Mouse (Mus musculus) ES-Bruce4 (cell line): ENCODE measurements around the gene Plbd1. TPM values are rescaled to one million over a fixed set of nuclear protein-coding genes. Genes with fewer than 3 reads are reported as not detected.

Experiments
- H3K27ac ChIP-seq: 2 replicates; pipeline ENCODE4 v1.5.1; 2012; ENCODE audit warnings: low read length, inconsistent platforms; ENCODE audit not compliant: insufficient read depth
- H3K27me3 ChIP-seq: 2 replicates; pipeline ENCODE4 v1.6.1; 2012; ENCODE audit warnings: mild to moderate bottlenecking, low read length, inconsistent platforms; ENCODE audit not compliant: control insufficient read depth, poor library complexity, insufficient read depth, severe bottlenecking
- H3K36me3 ChIP-seq: 2 replicates; pipeline ENCODE4 v1.6.1; 2012; ENCODE audit warnings: inconsistent platforms, mild to moderate bottlenecking, low read length, moderate library complexity; ENCODE audit not compliant: control insufficient read depth, poor library complexity, insufficient read depth, severe bottlenecking
- H3K4me1 ChIP-seq: one replicate; pipeline ENCODE4 v1.8.1; 2011; ENCODE audit warnings: low read length; ENCODE audit not compliant: control insufficient read depth, insufficient read depth
- H3K4me3 ChIP-seq: 2 replicates; pipeline ENCODE4 v1.5.1; 2011; ENCODE audit warnings: low read depth, mild to moderate bottlenecking, low read length
- H3K9ac ChIP-seq: 2 replicates; pipeline ENCODE4 v1.6.1; 2012; ENCODE audit warnings: low read depth, mild to moderate bottlenecking, inconsistent platforms; ENCODE audit not compliant: poor library complexity, severe bottlenecking
- H3K9me3 ChIP-seq: replicated peaks from 2 replicates; pipeline ENCODE4 v1.6.1; 2012; ENCODE audit warnings: mild to moderate bottlenecking, low read length, inconsistent platforms; ENCODE audit not compliant: control insufficient read depth, poor library complexity, insufficient read depth, severe bottlenecking
- CTCF ChIP-seq: IDR thresholded peaks from one replicate; pipeline ENCODE4 v1.8.1; 2011; ENCODE audit warnings: low read depth, low read length
- EP300 ChIP-seq: IDR thresholded peaks from 2 replicates; pipeline ENCODE4 v1.6.1; 2011; ENCODE audit warnings: low read depth, low read length; ENCODE audit not compliant: insufficient read depth
- POLR2A ChIP-seq: IDR thresholded peaks from one replicate; pipeline ENCODE4 v1.8.1; 2011; ENCODE audit warnings: low read length; ENCODE audit not compliant: insufficient read depth
- polyA plus RNA-seq: library from polyadenylated mRNA; stranded (reverse); fragments of >200 nt; gene quantifications from 2 replicates; pipeline ENCODE4 v1.2.4, GENCODE M21; 2011; ENCODE audit warnings: low read depth; ENCODE audit not compliant: missing spikeins, insufficient read depth, insufficient read length

Plbd1 gene
- polyA plus RNA-seq, 1 experiment, result 1.2 TPM

DNA sequence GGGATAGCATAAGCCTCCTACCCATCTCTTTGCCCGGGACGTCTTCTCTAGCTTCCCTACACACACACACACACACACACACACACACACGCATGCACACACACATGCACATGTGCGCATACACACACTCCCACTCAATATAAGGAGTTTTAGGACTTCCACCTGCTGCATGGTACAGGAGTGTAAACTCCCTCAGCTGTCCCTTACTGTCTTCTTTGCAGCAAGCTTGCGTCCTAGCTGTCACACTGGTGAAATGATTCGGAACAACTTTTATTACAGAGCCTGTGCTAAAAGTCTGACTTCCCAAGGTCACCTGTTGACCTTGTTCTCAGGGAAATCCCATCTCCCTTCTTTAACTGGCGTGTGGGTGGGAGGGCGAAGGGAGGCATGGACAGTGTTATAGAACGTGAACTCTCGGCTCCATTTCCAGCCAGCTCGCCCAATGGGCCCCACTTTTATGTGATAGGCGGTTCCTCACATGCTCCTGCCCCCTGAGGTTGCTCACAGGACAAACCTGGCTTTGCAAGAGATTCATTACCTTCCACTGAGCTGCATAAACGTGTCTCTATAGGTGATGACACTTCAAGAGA is 29.7 kb downstream of the Plbd1 start:
- no peaks in the 10 kb centered on the region for H3K27me3 ChIP-seq
- no peaks in the 10 kb centered on the region for H3K4me1 ChIP-seq
- H3K36me3 ChIP-seq, result no peaks in the 10 kb centered on the region
- TF ChIP-seq EP300 (no peak), POLR2A (no peak), CTCF (no peak)
- H3K27ac ChIP-seq, result no peak overlapping the region
- H3K4me3 ChIP-seq, result no peak overlapping the region
- no peak overlapping the region for H3K9ac ChIP-seq
- H3K9me3 ChIP-seq, result peaks cover 5% of the 10 kb centered on the region; the same call in 1 of the 2 replicates

DNA sequence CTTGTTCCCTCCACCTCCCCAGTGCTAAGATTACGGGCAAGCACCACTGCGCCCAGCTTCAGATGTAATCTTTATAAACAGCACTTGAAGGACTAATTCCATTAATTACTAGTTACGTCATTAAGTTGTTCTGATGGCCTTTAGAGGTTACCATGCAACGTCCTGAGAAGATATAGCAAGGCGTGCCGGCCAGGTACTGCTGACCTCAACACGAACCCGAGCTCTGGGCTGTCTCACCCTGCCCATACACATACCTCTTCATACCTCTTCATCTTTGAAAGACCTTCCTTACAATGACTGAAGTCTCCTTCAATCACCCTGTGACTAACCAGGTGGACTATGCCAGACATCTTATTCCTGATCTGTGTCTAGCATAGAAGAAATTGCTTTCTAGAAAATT is 30.2 kb downstream of the Plbd1 start:
- H3K27ac ChIP-seq, result no peak overlapping the region
- peaks cover 5% of the 10 kb centered on the region; the same call in 1 of the 2 replicates for H3K9me3 ChIP-seq
- H3K36me3 ChIP-seq, result no peaks in the 10 kb centered on the region
- H3K27me3 ChIP-seq, result no peaks in the 10 kb centered on the region
- H3K4me3 ChIP-seq, result no peak overlapping the region
- no peak overlapping the region for H3K9ac ChIP-seq
- H3K4me1 ChIP-seq, result no peaks in the 10 kb centered on the region
- no peak for TF ChIP-seq POLR2A
- no peak for TF ChIP-seq EP300
- TF ChIP-seq CTCF, result no peak

DNA sequence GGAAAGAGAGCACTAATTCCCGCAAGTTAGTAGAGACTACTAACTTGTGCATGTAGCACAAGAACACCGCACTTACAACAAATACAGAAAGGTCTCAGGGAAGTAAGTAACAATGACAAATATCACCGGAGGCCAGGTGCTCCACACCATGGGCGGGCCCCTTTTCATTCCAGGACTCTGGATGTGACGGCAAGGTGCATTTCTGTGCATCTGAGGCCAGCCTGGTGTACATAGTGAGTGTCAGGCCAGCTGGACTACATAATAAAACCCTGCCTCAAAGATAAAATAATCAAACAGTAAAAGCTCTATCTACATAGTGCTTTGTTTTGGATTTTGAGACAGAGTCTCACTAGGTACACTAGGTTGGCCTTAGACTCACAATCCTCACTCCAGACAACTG is 32.1 kb downstream of the Plbd1 start:
- no peaks in the 10 kb centered on the region for H3K9me3 ChIP-seq
- H3K36me3 ChIP-seq, result no peaks in the 10 kb centered on the region
- no peak for TF ChIP-seq CTCF
- no peak for TF ChIP-seq EP300
- H3K27ac ChIP-seq, result no peak overlapping the region
- no peaks in the 10 kb centered on the region for H3K27me3 ChIP-seq
- H3K9ac ChIP-seq, result no peak overlapping the region
- H3K4me1 ChIP-seq, result peaks cover 5% of the 10 kb centered on the region
- H3K4me3 ChIP-seq, result no peak overlapping the region

DNA sequence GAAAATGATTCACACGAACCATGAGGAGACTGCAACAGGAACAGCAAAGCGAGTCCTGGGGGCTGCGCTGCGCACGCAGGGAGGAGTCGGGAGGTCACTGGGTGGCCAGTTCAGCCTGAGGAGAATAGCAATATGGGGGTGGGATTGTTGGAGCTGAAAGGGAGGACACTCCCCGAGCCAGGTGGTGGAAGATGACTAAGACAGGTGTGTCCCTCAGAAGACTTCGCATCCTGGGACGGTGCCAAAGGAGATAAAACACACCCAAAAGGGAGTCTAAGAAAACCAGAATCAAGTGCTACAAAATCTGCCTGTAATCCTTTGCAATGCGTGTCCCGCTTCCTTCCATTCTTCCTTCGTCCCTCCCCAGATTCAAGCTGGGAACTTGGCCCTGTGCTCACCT is 36.3 kb downstream of the Plbd1 start:
- no peaks in the 10 kb centered on the region for H3K9me3 ChIP-seq
- TF ChIP-seq POLR2A (no peak), EP300 (peak; percentile 60; the same call in 1 of the 2 replicates), CTCF (no peak)
- H3K27me3 ChIP-seq, result no peaks in the 10 kb centered on the region

DNA sequence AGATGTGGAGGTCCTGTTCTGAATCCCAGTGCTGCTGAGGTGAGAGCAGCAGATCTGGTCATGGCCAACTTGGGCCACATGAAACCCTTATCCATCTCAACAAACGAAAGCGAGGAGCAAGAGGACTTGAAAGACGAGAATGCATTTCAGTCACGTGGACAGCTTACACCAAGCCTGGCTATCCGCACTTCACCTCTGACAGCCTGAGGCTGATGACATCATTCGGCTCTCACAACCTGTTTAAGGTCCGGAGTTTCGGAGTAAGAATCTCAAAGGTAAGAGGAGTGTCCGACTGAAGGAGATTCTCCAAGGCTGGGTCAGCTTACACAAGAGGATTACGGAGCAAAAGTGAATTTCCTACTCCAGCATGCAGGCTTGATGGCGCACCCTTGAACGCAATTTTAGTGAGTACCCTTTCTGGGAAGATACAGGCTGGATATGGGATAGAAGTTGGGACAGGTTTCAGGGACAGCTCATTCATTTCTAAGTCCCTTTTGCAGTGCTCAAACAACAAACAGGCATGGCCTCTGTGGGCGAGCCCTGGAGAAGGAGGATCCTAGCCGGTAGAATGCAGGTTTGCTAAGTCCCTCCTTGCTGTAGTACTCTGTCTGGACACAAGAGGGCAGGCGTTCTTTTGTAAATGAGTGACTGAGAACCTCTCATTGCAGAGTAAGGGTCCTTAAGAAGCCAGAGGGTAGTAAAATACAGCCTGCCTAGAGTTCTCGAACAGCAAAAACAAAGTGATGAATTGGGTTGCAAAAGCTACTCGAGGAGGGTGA is 41.2 kb downstream of the Plbd1 start:
- Histone ChIP-seq H3K27me3 (no peaks in the 10 kb centered on the region), H3K36me3 (no peaks in the 10 kb centered on the region), H3K27ac (no peak overlapping the region), H3K4me3 (no peak overlapping the region), H3K4me1 (peaks cover 4% of the 10 kb centered on the region), H3K9ac (no peak overlapping the region), H3K9me3 (no peaks in the 10 kb centered on the region)
- TF ChIP-seq POLR2A, result no peak
- TF ChIP-seq CTCF, result peak; percentile 56

More for the DNA sequence above, 36.3 kb downstream of the Plbd1 start:
- Histone ChIP-seq H3K9ac (no peak overlapping the region), H3K36me3 (no peaks in the 10 kb centered on the region), H3K4me1 (peaks cover 5% of the 10 kb centered on the region), H3K27ac (no peak overlapping the region), H3K4me3 (no peak overlapping the region)

DNA sequence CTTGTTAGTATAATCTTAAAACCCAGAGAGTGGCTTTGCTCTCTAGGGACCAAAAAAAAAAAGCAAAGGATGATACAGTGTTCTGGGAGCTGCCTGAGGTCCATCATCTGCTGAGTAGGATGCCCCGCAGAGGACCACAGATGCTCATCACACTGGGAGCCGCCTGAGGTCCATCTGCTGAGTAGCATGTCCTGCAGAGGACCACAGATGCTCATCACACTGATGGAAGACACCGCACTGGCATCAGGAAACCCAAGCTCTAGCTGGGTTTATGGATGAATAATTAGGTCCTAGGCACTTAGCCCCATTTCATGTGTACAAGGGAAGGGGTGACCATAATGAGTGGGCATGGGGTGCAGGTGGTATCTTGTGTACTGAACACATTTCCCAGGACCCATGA is 47.6 kb downstream of the Plbd1 start:
- TF ChIP-seq EP300 (no peak), CTCF (no peak), POLR2A (no peak)
- Histone ChIP-seq H3K4me3 (no peak overlapping the region), H3K27ac (no peak overlapping the region), H3K4me1 (no peaks in the 10 kb centered on the region), H3K9me3 (no peaks in the 10 kb centered on the region), H3K9ac (no peak overlapping the region), H3K27me3 (no peaks in the 10 kb centered on the region), H3K36me3 (no peaks in the 10 kb centered on the region)
